Mouse (Mus musculus) neutrophil, adult 65 days (primary cell): ENCODE data around the gene Zfp30. TPM values are rescaled to one million over a fixed set of nuclear protein-coding genes. Genes with fewer than 3 reads are reported as not detected.

ENCODE experiments used
- total RNA-seq: library from RNA; stranded (reverse); gene quantifications from 2 replicates; pipeline ENCODE4 v1.2.4, GENCODE M21; 2023

Gene Zfp30
- total RNA-seq, result 0.13 TPM in 1 of 2 replicates, not detected in the other

GRCm38 (mm10) chr7:29783871-29784551 is at the start of gene Zfp30:
Zfp30 (plus strand) TSS chr7:29783998.

DNA sequence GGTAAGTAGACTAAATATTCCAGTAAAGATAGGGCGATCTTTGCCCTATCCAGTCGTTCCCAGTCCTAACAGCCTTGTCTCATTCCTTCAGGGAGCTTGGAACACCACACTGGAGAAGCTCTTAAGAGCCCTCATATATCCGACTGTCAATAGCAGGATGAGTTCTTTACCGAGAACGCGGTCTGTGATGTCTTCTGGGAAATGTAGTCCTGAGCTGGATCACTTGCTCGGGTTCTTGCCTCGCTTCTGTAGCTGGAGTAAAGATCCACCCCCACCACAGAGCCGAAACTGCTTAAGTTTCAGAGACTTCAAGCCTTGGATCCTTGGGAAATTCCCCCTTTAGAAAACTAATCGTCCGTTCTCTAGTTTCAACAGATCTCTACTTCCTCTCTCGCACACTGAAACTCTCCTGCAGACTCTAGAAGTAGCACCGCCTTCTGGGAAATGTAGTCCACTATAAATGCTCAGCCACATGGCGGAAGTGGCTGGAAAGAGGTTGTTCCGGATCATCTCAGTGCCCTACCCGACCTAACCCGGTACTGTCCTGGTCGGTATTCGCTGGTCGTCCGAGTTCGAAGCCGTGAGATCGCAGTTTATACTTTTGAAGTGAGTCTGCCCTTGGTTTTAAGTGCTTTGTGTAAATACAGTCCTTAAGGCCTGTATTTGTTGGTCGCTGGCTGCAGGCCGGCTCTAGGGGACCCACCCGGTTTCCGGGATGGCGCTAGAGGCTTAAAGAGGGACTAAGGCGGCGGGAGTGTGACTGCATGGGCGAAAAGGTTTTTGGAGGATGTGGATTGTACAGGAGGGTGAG is 15.5 kb upstream of the Zfp30 start, which contains the start of gene Zfp84:
Gene Zfp84, plus strand, starts transcription at position 463 of the 811 bp plus-strand sequence.

GRCm38 (mm10) chr7:29815910-29816429 is 32.2 kb downstream of the Zfp30 start, which contains the start of gene Zfp790:
Zfp790 (plus strand) TSS chr7:29816114.

Other genes starting within 250 kb of the Zfp30 start
- gene Catsperg2, start 57.0 kb upstream of the Zfp30 start, total RNA-seq, result not detected in 2 replicates
- 9.6 TPM in 2 replicates for gene Zfp84, start 15.4 kb upstream of the Zfp30 start, total RNA-seq
- gene Zfp790, start 32.1 kb downstream of the Zfp30 start, total RNA-seq, result 2.6 TPM in 2 replicates
- gene Zfp940, start 69.7 kb downstream of the Zfp30 start, total RNA-seq, result 0.23 and 0.35 TPM in 2 replicates
- 1.6 and 2.9 TPM in 2 replicates for gene Zfp420, start 76.0 kb downstream of the Zfp30 start, total RNA-seq
- gene Zfp27, start 122.6 kb downstream of the Zfp30 start, total RNA-seq, result 1.5 and 1.6 TPM in 2 replicates
- 0.16 and 0.20 TPM in 2 replicates for gene Zfp383, start 124.2 kb downstream of the Zfp30 start, total RNA-seq
- gene Zfp74, start 170.1 kb downstream of the Zfp30 start, total RNA-seq, result 1.9 and 2.3 TPM in 2 replicates
- 14.7 and 22.5 TPM in 2 replicates for gene Zfp568, start 200.0 kb downstream of the Zfp30 start, total RNA-seq